Mouse (Mus musculus) heart, postnatal 0 days (tissue): Measurements from ENCODE around the gene Sbk2.

Experiments
- CTCF ChIP-seq: IDR thresholded peaks from 2 replicates; pipeline ENCODE4 v1.5.1; 2016; ENCODE audit warnings: antibody characterized with exemption, control low read depth, low read depth
- EP300 ChIP-seq: IDR thresholded peaks from 2 replicates; pipeline ENCODE4 v1.6.1; 2016; ENCODE audit warnings: antibody characterized with exemption, low read depth

DNA sequence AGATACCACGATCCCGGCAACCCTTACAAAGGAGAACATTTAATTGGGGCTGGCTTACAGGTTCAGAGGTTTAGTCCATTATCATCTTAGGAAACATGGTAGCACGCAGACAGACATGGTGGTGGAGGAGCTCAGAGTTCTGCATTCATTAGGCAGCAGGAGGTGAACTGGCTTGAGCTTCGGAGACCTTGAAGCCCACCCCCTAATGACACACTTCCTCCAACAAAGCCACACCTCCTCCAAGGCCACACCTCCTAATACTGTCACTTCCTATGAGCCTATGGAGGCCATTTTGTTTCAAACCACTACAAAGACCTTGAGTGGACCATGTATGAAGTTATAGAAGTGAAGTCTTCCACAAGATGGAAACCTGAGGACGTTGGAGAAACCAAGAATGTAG is 52.0 kb downstream of the Sbk2 start:
- no peak for TF ChIP-seq CTCF
- TF ChIP-seq EP300, result no peak
